Mouse (Mus musculus): ENCODE measurements around the gene Afap1.

Afap1 gene

DNA sequence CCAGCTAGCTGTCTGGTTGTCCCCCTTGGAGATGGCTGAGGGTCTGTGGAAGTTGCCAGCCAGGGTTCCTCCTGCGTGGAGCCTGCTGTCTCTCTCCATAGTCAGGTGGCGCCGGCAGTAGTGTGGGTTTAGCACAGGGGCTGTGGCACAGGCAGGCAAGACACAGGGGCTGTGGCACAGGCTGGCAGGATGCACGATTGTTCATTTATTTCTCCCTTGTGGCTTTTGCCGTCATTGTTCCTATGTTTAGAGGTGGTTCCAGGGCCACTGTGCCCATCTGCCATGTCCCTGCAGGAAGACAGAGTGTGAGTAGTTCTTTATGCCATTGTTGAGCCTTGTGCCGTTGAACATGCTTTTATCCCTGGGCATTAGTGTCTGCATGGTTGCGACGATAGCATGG, 33.4 kb downstream of the Afap1 start:
- in situ Hi-C loops (cut with MboI, MseI), result no loop called here

DNA sequence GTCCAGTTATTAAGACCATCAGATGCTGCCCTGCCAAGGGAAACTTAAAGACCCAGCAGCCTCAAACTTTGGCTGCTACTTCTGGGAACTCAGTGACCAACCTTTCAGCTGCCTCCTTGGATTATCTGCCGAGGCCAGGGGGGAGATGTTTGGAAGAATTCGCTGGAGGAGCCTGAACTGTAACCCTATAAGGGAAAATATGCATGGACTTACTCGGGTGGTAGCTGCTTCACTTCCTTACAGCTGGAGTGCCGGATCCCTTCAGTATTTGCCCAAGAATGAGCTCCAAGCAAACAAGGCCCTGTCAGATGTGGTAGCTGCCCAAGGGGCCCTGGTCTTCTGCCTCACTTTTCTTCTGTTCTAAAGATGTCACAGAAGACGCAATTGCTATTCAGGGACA, 38.2 kb downstream of the Afap1 start:
- in situ Hi-C loops (cut with MboI, MseI), result no loop called here

DNA sequence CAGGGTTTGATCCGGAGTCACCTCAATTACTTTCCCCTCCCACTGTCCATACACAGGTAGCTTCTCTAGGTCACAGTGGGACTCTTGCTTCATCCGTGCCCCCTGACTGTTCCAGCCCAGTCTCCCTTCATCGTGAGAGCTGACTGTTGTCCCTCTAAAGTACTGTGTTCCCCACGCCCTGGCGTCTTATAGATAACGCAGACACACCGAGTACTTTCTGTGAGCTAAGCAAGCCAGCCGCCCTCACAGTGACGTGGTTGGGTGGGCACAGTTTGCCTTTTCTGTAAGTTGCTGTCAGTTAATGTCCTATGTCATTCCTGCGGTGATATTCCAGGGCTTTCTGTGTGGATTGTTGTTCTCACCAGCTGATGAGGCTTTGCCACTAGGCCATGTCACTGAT, 39.9 kb downstream of the Afap1 start:
- in situ Hi-C loops (cut with MboI, MseI), result no loop called here

DNA sequence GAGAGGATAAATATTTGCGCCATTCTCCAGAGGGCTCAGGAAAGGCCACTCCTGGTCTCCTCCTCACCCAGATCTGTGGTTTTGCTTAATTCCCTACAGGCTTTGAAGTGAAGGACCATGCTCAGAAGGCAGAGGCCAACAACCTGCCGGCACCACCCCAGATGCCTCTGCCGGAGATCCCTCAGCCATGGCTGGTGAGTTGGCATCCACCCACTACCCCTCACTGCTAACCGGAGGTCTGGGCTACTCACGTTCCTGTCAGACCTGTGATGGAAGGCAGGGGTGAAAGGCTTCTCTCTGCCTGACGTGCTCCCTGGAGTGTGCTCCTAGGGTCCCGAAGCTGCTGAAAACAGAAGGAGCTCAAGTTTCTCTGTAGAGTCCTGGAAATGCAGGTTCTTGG, 42.8 kb downstream of the Afap1 start:
- in situ Hi-C loops (cut with MboI, MseI), result no loop called here

DNA sequence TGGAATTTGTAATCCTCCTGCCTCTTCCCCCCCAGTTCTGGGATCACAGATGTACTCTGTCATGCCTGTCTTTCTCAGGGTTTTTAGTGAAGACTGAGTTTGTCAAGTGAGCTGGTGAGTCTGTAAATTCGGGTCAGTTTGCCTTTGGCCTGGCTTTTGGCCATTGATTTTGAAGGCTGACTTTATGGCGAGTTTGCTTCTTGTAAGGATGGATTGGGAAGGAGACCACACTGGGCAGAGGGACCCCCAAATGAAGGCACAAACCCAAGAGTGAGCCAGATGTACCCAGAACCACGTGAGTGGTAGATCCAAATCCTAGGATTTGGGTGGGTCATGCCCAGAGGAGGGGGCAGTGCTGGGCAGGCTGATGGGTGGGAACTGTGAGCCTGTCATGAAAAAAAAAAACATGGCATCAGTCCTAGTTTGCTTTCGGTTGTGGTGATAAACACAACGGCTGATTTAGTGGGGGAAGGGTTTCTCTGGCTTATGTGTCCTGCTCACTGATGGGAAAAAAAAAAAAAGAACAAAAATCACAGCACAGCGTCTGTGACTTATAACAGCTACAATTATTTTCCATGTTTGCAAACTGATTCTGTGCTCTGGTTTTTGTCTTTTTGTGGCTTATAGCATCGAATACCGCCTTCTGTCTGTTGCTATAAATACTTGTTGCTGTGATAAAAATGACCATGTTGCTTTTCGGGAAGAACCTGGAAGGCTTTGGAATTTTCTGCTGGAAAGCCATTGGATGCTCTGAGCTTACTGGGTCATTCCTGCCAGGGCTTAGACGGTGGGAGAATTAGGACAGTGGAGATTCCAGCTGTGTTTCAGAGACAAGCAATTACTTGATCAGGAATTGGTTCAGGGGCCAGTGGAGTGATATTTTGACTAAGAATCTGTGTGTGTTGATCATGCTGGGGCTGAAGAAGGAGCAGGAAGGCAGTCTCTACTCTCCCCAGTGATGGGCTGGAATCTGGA, 45.4 kb downstream of the Afap1 start:
- in situ Hi-C loops (cut with MboI, MseI), result no loop called here

DNA sequence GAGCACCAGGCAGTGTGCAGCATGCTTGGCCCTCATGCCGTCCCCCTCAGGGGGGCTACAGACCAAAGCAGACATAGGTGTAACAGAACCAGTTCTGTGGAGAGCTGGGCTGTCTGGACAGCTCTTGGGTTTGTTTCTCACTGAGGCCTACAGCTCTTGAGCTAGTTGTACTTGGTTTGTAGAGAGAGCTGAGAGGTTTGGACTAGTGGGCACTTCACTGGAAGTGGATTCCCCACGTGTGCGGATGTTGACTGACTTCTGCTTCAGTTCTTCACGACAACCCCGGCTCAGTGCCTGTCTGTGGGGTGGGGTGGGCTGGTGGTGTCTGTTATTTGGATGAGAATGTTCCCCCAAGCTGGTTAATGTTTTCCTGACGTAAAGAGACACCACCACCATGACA, 46.8 kb downstream of the Afap1 start:
- in situ Hi-C loops (cut with MboI, MseI), result no loop called here

DNA sequence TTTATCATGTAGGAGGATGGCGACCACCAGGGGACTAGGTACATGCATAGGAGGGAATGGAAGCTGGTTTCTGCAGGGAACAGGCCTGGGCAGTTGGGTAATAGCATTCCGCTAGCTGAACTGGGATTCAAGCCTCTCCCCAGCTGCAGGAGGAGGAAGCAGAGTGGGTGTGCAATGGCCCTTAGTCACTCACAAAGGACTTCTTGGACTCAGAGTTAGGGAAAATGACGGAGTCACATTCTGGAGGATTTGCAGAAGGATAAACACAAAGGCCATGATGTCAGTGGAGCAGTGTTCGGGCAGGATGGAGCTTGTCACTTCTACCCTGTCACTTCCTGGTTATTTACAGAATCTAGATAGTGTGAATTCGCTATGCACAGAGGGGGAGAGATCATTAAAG, 50.4 kb downstream of the Afap1 start:
- in situ Hi-C loops (cut with MboI, MseI), result no loop called here

DNA sequence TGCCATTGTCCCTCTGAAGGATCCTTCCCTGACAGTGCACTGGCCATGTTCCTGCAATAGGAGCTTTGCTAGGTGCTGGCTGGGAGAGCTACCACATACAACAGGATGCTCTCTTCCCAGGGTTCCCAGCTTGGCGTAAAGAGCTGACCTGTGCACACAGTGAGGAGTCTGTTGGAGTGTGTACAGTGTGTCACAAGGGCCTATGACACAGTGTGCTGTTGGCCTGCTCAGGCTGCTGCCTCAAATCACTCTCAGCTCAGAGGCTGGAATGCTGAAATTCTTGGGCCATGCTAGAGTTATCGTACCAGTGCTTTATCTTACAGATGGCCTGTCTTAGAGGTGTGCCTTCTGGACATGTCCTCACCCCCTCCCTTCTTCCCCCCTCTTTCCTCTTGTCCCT, 53.7 kb downstream of the Afap1 start:
- in situ Hi-C loops (cut with MboI, MseI), result no loop called here

DNA sequence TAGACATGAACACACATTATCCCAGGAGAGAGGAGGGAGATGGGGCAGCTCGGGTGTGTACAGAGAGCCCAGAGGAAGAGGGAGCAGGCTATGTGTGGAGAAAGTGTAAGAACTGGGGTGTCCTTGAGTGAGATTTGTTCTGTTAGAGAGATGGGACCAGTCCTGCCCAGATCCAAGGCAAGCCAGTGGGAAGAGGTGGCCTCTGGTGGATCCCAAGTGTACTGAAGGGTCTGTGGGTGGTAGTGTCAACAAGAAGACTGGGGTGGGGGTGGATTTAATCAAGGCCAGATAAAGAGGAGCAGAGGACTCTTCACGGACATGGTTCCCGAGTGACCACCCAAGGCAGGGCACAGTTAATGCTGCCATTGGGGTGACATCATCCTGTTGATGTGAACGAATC, 54.3 kb downstream of the Afap1 start:
- in situ Hi-C loops (cut with MboI, MseI), result no loop called here

DNA sequence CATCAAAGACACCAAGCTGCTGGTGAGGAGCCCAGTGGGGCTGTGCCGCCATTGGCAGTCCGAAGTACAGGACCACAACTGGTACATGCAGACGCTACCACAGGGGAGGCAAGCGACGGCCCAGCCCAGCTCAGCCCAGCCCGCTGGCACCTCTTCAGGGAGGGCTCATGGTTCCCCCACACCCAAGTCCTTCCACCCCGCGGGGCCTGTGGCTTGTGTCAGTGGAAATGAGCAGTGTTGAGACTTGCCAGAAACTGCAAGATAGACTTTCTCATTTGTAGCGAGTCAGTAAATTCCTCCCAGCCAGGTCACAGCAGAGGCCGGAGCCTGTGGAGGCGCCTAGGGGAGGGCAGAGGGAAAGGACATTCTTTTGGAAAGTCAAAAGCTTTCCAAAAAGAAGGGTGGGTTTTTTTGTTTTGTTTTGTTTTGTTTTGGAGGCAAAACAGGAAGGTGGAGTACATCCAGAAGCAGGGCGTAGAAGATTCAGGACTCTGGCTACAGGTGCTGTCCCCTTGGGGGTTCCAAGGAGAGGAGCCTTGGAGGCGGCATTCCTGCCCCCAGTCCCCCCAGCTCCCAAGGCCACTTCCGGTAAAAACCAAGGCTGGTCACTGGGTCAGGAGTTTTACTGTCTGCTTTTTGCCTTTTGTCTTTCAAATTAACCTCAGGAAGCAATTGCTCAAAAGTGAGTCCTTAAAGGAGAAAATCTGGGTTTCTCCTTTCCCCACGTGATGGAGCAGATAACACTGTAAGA, 55.3 kb downstream of the Afap1 start:
- in situ Hi-C loops (cut with MboI, MseI), result no loop called here

DNA sequence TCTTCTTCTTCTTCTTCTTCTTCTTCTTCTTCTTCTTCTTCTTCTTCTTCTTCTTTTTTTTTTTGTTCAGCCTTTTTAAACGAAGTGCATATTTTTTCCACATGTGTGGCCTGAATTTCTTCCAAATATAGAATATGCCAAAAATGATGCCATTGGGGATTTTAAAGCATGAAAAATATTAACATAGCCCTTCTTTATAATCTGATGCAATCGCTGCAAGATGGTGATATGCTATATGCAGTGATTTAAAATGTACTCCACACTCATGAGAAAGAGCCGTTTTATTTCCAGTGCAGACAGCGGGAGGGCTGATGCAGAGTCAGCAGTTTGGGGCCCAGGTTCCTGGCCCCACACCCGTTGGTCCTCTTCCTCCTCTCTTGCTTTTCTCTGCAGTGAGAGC, 55.9 kb downstream of the Afap1 start:
- in situ Hi-C loops (cut with MboI, MseI), result no loop called here

DNA sequence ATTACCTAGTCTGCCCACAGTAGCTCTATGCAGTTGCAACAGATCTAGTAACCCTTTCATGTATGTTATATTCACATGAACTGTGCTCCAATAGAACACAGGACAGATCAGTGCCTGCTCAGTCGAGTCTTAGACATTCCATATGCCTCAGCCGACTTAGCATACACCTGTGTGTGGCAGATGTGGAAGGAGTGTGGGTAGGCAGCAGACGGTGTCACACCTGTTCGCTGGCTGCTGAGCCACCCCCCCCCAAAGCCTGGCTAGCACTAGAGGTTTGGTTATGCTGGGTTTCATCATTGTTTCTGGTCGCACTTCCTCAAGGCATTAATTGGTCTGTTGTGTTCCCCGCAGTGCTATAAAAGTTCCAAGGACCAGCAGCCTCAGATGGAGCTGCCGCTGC, 57.4 kb downstream of the Afap1 start:
- in situ Hi-C loops (cut with MboI, MseI), result no loop called here

DNA sequence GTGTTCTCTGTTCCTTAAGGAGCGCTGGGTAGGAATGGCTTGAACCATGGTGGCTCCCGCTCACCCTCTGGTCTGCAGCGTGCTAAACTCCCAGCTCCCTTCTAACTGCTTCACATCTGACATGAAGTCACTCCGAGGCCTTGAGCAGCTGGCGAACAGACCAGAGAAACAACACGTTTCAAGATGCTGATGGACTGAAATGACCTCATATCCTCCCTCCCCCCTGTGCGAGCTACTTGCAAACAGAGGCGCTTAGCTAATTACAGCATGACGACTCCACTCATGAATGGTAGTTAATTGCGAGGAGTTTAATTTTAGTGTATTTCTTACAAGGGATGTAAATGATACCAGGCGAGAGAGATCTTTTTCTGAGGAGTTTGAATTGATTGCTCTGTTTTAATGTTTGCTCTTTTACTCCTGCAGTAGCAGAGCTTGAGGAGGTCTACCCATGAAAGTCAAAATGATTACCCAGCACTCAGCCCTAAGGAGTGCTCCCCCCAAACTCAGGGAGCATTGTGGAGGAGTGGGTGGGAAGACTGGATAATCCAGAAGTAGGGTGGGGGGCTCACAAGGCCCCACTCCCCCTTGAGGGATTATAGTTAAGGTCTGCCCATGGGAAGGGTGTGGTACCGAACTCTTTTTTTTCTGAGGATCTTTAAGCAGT, 61.1 kb downstream of the Afap1 start:
- in situ Hi-C loops (cut with MboI, MseI), result no loop called here

DNA sequence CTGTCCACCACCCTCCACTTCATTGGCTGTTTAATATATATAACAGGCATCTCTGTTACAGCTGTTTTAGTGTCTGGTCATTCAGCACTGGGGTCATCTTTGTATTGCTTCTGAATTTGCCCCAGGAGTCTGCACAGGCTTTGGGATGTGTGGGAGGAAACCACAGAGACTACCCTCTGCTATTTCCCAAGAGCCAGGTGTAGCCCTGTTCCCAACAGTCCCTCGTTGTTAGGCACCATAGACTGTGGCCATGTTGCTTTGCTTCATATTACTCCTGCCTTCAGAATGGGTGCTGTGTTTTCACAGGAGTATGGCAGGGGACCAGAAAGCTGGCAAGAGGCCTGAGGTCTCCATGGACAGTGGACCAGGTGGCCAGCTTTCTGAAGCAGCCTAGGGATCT, 63.1 kb downstream of the Afap1 start:
- in situ Hi-C loops (cut with MboI, MseI), result no loop called here

DNA sequence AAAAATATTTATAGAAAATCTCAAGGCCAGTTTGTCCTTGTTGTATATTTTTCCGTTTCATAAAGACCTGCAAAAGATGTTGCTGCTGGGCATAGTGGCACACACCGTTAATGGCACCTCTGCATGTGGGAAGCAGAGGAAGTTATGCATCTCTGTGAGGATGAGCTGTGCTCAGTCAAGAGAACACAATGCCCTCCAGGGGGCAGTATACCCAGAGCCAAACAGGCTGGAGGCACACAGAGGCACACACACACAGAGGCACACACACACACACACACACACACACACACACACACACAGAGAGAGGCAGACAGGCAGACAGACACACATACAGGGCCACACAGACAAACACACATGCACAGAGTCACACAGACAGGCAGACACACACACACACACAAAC, 65.6 kb downstream of the Afap1 start:
- in situ Hi-C loops (cut with MboI, MseI), result no loop called here

DNA sequence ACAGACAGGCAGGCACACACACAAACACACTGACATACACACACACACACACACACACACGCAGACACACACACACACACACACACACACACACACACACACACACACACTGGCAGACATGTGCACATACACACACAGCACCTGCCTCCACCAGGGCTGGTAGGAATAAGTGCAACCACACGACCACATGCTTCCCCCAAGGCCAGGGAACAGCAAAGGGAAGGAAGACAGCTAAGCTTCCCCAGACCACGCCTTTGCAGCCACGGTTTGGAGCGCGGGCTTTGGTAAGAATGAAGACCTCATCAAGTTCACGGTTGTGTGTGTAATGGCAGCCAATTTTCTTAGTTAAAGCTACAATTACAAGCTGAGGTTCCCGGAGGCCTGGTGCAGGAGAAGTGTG, 67.0 kb downstream of the Afap1 start:
- in situ Hi-C loops (cut with MboI, MseI), result no loop called here

DNA sequence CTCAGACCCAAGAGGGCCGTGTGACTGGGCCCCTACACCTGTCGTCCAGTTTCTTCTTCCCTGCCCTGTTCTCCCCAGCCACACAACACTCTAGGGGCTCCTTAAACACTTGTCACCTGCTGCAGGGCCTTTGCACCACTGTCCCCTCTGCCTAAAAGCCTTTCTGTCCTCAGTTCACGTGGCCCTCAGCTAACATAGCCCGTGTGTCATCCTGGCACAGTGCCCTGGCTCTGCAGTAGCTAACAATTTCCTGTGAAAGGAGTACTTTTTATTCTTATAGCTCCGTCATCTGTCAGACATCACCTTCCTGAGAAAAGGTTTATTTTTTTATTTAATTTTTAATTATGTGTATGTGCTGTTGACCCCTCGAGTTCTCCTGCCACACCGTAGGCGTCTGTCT, 68.2 kb downstream of the Afap1 start:
- in situ Hi-C loops (cut with MboI, MseI), result no loop called here

DNA sequence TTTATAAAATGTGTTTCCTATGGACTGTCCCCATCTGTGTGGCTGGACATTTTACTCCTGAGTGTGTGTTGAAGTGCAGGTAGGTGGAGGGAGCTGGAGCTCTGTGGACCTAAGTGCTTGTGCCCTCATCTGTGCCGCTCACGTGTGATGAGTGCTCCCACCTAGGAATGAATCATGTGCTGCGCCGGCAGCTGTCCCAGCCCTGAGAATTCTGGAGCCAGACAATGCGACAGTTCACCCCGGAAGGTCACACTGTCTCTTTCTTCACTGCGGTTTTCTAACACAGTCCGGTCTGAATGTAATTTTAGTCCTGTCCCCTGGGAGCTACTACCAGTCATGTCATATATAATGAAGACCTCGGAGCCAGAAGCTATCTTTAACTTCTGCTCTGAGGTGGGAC, 70.5 kb downstream of the Afap1 start:
- in situ Hi-C loops (cut with MboI, MseI), result no loop called here

DNA sequence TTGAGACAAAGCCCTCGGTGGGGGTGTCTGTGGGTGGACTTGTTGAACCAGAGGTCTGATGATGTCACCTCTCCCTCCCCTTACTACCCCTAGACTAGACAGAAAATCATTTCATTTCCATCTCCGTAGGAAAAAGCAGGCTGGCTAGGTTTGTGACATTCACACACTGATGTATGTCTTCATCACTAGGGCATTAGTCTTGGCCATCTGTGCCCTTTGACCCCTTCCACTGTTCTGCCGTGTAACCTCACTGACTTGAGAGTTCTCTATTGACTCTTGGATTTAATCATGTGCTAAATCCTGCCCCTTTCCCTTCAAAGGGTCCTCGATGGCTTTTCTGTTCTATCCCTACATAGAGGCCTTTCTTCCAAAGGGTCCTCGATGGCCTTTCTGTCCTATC, 71.9 kb downstream of the Afap1 start:
- in situ Hi-C loops (cut with MboI, MseI), result no loop called here

DNA sequence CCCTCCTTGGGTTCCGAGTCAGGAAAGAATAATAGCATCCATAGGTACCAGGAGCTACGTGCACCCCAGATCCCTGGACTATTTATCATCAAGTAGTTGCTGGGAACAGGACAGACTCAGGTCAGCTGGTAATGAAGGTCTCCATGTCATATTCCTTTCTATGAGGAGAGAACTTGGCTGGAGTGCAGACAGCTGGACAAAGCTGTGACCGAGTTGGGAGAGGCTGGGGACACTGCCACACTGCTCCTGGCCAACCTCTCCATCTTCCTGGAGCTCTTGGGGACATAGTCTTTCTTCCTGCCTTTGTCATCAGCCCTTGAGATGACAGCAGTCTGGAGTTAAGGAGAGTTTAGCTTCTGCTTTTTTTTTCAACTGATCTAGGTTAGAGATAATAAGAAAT, 76.7 kb downstream of the Afap1 start:
- in situ Hi-C loops (cut with MboI, MseI), result loop anchor here (5.0 kb wide), 1 partner anchor 83 kb away; no protein-coding TSS in a partner anchor

DNA sequence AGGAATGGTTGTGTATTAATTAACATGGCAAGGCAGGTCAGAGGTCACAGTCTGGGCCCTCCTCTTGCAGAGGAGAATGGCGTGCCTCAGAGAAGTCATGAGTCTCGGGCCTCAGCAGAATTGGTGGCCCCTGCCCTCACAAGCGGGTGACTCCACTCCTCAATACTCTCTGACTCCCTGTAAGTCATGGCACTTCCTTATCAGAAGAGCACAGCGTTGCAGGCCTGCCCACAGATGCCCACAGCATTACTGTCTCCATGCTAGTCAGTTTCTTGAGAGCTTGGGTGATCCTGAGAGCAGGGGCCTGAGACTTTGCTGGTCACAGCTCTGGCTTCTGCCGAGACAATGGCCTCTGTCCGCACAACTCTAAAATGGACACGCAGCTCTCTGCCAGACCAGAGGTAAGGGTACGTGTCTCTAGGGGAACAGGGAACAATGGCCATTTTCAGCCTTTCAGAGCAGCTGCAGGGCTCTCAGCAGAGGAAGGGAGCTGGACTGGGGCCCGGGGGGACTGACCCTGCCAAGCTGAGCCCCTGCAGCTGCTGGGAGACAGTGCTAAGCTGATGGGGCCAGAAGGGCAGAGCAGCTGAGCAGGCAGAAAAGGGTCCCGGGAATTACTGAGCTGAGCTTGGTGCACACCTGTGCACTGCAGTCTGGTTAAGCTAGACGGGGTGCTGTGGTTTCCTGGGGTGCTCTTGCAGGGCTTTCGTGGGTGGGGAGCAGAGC, 77.4 kb downstream of the Afap1 start:
- in situ Hi-C loops (cut with MboI, MseI), result loop anchor here (5.0 kb wide), 1 partner anchor 83 kb away; no protein-coding TSS in a partner anchor

Data from T-helper 2 cell (primary cell).